ENCODE assay signal across 8 mouse cellular contexts in genomic region chr1:91179533-91180173, GRCm38 (mm10). TPM values are rescaled to one million over a fixed set of nuclear protein-coding genes. Genes with fewer than 3 reads are reported as not detected.
DNase-seq lines count a peak whose midpoint lies in the region; ATAC-seq and TF ChIP-seq lines count a peak whose summit lies in the region.

Gene Ramp1, plus strand, starts transcription at chr1:91179822.

- no peak within 1 kb of the TSS for H3K27ac ChIP-seq in cerebellum, adult 2 months (ENCODE audit: insufficient read depth, low read length)
- H3K27ac ChIP-seq in brown adipose tissue, adult 24 weeks (replicated peaks; ENCODE audit: low read depth, low read length), result no peak within 1 kb of the TSS
- H3K27ac ChIP-seq in limb, embryonic 13.5 days, result no peak within 1 kb of the TSS
- H3K27ac ChIP-seq in midbrain, embryonic 11.5 days (ENCODE audit: low read depth, low read length), result no peak within 1 kb of the TSS

- DNase-seq in cerebellum, adult 2 months, result no peak
- DNase-seq in cerebellum, adult 18-20 months, result no peak
- DNase-seq in gastrocnemius, postnatal 10 days, result peak; percentile 66
- peak; percentile 91 for DNase-seq in midbrain, embryonic 11.5 days (ENCODE audit: low spot score, missing footprints)
- DNase-seq in spleen, postnatal 14 days (ENCODE audit: low spot score in 2 of 2), result peak; percentile 24 to 28

- no peak for TF ChIP-seq CTCF in cerebellum, adult 2 months (IDR thresholded peaks at IDR 0.05; ENCODE audit: borderline replicate concordance, insufficient read depth, low read depth, low read length)

- no peaks in the 10 kb centered on the region for H3K9me3 ChIP-seq in limb, embryonic 13.5 days
- H3K9me3 ChIP-seq in midbrain, embryonic 11.5 days (ENCODE audit: control insufficient read depth, low read length), result no peaks in the 10 kb centered on the region

- H3K36me3 ChIP-seq in limb, embryonic 13.5 days, result no peaks in the 10 kb centered on the region
- H3K36me3 ChIP-seq in midbrain, embryonic 11.5 days (ENCODE audit: control insufficient read depth, insufficient read depth, low read length), result no peaks in the 10 kb centered on the region

- no peak for TF ChIP-seq POLR2A in cerebellum, adult 2 months (IDR thresholded peaks at IDR 0.05; ENCODE audit: borderline replicate concordance, insufficient read depth, low read length)

- H3K4me3 ChIP-seq in cerebellum, adult 2 months (replicated peaks; ENCODE audit: insufficient read depth, low read depth, low read length), result peak within 1 kb of the TSS; percentile 15
- H3K4me3 ChIP-seq in brown adipose tissue, adult 24 weeks (ENCODE audit: insufficient read depth, low read depth, low read length), result peak within 1 kb of the TSS; percentile 42; the same call in 1 of the 2 replicates
- H3K4me3 ChIP-seq in limb, embryonic 13.5 days, result peak within 1 kb of the TSS; percentile 49
- peak within 1 kb of the TSS; percentile 28 for H3K4me3 ChIP-seq in midbrain, embryonic 11.5 days (ENCODE audit: low read depth, low read length)

- H3K4me1 ChIP-seq in cerebellum, adult 2 months (ENCODE audit: control insufficient read depth, insufficient read depth, low read length), result no peaks in the 10 kb centered on the region
- no peaks in the 10 kb centered on the region for H3K4me1 ChIP-seq in brown adipose tissue, adult 24 weeks (ENCODE audit: control insufficient read depth, insufficient read depth, insufficient read length, low read length)
- peaks cover 18% of the 10 kb centered on the region for H3K4me1 ChIP-seq in limb, embryonic 13.5 days
- 0 out of 2 replicates have a peak, but pooled peaks cover 2% of the 10 kb centered on the region for H3K4me1 ChIP-seq in midbrain, embryonic 11.5 days (ENCODE audit: control insufficient read depth, insufficient read depth, low read length)

- peak within 1 kb of the TSS; percentile 66 for H3K9ac ChIP-seq in limb, embryonic 13.5 days
- H3K9ac ChIP-seq in midbrain, embryonic 11.5 days (ENCODE audit: low read length), result peak within 1 kb of the TSS; percentile 44

- peak within 1 kb of the TSS; percentile 90 for H3K4me2 ChIP-seq in limb, embryonic 13.5 days (replicated peaks)
- H3K4me2 ChIP-seq in midbrain, embryonic 11.5 days, result peak within 1 kb of the TSS; percentile 66

- ATAC-seq in inflammation-experienced regulatory T-cells, adult 6 months, result peak; percentile 65
- ATAC-seq in limb, embryonic 13.5 days (ENCODE audit: low FRiP score, low read depth), result peak; percentile 44; the same call in 1 of the 2 replicates
- ATAC-seq in midbrain, embryonic 11.5 days (ENCODE audit: low FRiP score), result no peak

- H3K27me3 ChIP-seq in cerebellum, adult 2 months (ENCODE audit: control insufficient read depth, insufficient read depth, low read length), result peaks cover 2% of the 10 kb centered on the region; the same call in 1 of the 2 replicates
- H3K27me3 ChIP-seq in limb, embryonic 13.5 days, result peaks cover 35% of the 10 kb centered on the region
- peaks cover 14% of the 10 kb centered on the region for H3K27me3 ChIP-seq in midbrain, embryonic 11.5 days (ENCODE audit: control insufficient read depth, insufficient read depth, low read length)

- 1% methylated on average over 37 of the region's 37 CpGs for WGBS in cerebellum, adult 2 months
- WGBS in limb, embryonic 13.5 days, result 4% methylated on average over 35 of the region's 37 CpGs
- 5% methylated on average over 37 of the region's 37 CpGs for WGBS in midbrain, embryonic 11.5 days

RNA-seq across cellular contexts. Expression of gene Ramp1, which starts in this region (rescaled TPM):
- 46.3 and 50.7 TPM in 2 replicates for polyA plus RNA-seq in cerebellum, adult 2 months (2012; rRNA removed)
- 1.5 and 2.8 TPM in 2 replicates for polyA plus RNA-seq in brown adipose tissue, adult 24 weeks (2012; ENCODE audit: insufficient read depth, insufficient read length, missing spikeins)
- 10 to 100 TPM; 43.7 to 47.1 TPM for total RNA-seq in gastrocnemius, postnatal 10 days (2021)
- polyA plus RNA-seq in inflammation-experienced regulatory T-cells, adult 6 months (2017; shearing (Covaris generic)), result 10 to 100 TPM; 10.3 to 37.8 (median 35.7) TPM
- 2.7 and 3.1 TPM in 2 replicates for polyA plus RNA-seq in limb, embryonic 13.5 days (2015; fragmentation: Nextera tagmentation; extraction: Ambion mirVana)
- polyA plus RNA-seq in midbrain, embryonic 11.5 days (2014; fragmentation: Nextera tagmentation; extraction: Ambion mirVana), result 0.50 and 0.85 TPM in 2 replicates

Comparison
In these comparisons a context has a peak if more than half of its experiments do, and no peak if none do; other contexts are left out.
1. Peak in DNase-seq, H3K4me3 ChIP-seq, H3K9ac ChIP-seq and H3K4me2 ChIP-seq in midbrain, embryonic 11.5 days; RNA of the gene not detected or under 1 TPM.
2. DNase-seq: peak in gastrocnemius, postnatal 10 days (single experiment) and spleen, postnatal 14 days (2 of 2); none in cerebellum, adult 2 months (0 of 2) and cerebellum, adult 18-20 months (0 of 2).
3. Peak in every context shown above with its lines, with median percentiles within 50 percentile points of each other: H3K4me3 ChIP-seq.